Mouse (Mus musculus) kidney, adult 18-20 months (tissue): ENCODE results near the gene Helq.

Experiments used
- DNase-seq: peaks from one replicate; pipeline ENCODE4 v3.0.0; 2021

Helq gene

DNA sequence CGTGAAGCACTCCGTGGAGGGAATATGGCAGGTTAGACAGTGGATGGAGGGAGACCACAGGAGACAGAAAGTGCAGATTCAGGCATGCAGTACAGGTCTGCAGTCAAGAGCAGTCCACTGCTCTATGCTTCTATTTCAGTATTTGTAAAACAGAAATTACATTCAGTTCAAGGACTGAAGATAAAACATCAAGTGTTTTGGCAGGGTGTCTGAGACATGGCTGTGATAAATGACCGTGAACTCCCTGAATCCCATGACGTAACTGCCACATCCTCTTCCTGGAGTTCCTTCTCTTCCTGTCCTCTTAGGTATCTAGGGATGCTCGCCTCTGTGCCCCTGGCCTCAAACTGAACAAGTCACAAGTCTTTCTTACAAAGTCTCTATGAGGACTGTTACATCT, 21.5 kb downstream of the Helq start:
- no peak for DNase-seq

- DNase-seq = no peak
These were observed 22.5 kb downstream of the Helq start for GRCm38 (mm10) chr5:100775778-100776404.

DNA sequence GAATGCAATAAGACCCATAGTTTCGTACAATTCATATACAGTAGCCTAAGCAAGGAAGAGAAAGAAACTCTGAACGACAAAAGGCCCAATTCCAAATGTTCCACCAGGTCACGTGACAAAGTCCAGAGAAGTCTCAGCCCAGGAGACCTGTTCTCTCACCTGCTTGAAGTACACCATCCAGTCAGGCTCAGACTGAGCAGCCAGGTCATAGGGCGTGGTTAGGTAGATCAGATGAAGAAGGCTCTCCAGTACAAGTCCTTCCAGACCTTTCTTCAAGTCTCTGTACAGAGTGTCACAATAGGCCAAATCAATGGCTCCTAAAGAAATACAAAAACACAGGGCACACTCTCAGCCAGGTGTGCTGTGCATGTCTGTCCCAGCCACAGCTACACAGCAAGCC, 26.8 kb downstream of the Helq start:
- DNase-seq = no peak

DNA sequence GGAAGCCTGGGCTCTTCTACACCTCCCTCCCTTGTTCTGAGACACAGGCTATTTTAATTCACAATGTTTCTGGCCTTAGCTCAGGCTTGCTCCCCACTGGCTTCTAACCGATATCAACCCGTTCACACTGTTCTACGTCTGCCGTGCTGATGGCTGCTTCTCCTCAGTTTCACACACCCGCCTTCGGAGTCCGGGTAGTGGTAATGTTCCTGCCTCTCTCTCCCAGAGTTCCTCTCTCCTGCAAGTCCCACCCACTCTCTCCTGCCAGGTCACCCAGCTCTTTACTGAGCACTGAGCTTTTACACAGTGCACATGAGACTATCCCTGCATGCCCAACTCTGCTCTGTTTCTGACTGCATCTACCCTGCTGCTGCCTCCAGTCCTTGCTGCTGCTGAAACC, 32.4 kb downstream of the Helq start:
- no peak for DNase-seq

- no peak for DNase-seq
These were observed 36.7 kb downstream of the Helq start for GRCm38 (mm10) chr5:100761736-100762135.

DNA sequence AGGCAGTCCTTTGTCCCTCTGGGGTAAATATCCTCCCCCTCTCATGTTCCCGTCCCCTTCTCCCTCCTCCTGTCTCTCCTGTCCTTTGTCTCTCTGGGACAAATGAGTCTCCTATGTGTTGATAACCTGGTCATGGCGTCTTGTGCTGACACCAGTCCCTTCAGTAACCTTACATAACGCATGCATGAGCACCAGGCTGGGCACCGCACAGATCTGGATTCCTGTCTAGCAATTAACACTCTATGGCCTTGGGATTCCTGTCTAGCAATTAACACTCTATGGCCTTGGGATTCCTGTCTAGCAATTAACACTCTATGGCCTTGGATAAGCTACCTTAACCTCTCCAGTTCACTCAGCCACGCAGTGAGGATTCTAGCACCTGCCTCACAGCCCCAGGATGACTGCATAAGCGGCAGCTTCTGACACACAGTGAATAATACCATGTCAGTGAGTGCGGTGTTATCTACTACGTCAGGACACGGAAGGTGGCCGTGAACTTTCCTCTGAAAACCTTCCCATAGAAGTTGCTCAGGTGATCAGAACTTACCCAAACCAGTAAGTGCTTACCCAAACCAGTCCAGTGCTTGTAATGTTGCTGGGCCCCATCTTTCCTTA, 38.2 kb downstream of the Helq start:
- no peak for DNase-seq

- no peak for DNase-seq
These were observed 40.3 kb downstream of the Helq start for GRCm38 (mm10) chr5:100758121-100758520.

- DNase-seq = no peak
These were observed 45.0 kb downstream of the Helq start for GRCm38 (mm10) chr5:100753407-100753806.

- no peak for DNase-seq
These were observed 46.7 kb downstream of the Helq start for GRCm38 (mm10) chr5:100751655-100752054.

DNA sequence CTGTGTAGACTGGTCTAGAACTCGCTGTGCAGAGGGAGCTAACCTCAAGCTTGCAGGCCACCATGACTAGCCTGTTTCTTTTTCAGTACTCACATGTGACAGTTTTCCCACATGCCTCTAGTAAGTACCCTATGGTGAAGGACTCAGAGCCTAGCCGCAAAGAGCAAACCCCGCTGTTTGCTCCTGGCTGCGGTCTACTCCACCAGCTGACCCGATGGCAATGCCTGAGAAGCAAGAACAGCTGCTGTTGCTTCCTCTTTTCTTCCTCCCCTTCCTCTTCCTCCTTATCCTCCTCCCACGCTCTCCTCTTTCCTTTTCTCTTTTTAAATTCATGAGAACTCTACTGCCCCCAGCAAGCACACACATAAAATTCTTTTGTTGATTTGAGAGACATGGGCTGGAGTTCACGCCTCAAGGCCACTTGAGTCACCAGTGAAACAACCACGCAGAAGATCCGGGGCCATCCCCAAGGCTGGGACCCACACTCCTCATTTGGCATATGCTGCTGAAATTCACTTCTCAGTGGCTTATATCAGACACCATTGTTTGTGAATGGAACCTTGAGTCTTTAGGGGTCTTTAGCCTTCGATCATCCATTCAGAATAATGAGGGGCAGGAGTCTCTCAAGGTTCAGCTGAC, 47.7 kb downstream of the Helq start:
- DNase-seq = no peak

DNA sequence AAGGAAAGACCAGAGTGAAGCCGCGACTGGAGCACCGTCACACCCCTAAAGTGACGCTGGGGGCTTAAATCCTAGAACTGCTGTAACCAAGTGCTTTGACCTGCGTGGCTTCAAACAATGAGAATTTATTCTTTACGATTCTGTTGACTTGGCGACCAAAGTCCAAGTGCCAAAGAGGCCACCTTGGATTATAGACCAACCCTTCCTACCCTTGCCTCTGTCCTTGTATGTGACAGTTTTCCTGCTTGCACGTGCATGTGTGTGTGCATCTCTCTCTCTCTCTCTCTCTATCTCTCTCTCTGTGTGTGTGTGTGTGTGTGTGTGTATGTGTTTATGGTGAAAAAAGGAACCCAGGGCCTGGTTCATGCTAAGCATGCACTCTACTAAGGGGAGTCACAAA, 59.6 kb downstream of the Helq start:
- DNase-seq = no peak

DNA sequence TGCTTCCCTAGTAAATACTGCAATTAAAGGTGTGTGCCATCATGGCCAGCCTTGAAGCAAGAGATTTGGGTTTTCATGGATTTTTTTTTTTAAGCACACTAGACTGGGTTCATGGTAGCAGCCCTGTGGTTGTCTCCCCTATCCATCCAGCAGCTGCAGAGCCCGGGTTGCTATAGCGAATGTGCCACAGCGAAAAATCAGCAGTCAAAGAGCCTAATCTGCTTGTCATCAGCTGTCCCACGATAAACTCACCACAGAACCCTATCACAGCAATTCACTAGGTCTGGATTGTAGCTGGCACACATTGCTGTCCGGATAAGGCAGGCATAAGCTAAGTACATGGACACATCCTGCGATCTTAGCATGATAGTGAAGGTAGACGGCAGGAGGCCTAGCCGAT, 61.5 kb downstream of the Helq start:
- no peak for DNase-seq

DNA sequence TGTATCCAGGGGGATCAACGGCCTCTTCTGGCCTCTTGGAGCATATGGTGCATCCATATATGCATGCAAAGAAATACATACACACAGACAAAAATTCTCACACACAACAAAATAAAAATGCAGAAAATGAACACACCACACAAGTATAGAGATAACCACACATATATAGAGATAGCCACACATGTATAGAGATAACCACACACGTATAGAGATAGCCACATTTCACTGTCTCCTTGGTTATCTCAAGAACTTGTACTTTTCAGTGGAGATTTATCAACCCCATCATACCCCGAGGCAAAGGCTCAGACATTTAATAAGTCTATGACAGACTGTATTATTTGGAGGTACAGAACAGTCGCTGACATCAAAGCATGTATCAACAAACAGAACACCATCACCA, 63.9 kb downstream of the Helq start:
- no peak for DNase-seq

DNA sequence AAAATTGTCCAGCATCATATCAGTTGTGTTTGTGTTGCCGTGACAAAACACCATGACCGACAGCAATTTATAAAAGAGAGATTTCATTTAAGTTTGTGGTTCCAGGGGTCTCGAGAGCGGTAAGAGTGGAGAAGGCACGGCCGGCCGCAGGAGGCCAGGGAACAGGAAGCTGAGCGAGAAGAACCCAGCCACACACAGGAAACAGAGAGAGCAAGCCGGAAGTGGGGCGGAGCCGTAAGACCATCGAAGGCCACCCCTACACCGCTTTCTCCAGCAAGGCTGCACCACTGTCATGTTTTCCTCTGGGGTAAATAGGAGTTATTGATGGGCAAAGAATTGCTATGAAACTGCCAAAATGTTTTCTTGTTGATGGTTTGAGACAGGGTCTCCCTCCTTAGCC, 69.6 kb downstream of the Helq start:
- no peak for DNase-seq

DNA sequence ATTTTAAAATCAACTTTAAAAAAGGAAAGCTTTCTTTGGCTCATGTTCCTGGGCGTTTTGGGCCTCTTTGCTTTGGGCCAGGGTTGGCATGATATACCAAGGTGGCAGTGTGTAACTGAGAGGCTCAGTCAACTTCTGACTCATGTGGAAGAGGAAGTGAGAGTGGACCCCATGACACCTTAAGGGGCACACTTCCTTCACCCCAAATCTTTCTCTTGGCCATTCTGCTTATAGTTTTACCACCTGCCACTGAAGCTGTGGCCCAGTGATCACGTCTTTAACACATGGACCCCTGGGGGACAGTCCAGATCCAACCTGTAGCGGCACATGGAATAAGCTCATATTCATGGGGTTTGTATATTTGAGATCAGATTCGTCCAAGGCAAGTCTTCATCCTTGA, 72.4 kb downstream of the Helq start:
- DNase-seq = no peak

GRCm38 (mm10) chr5:100719235-100720088, 78.9 kb downstream of the Helq start, which contains the start of gene Hpse:
Gene Hpse, minus strand, starts transcription at chr5:100719716.
- DNase-seq = peak; percentile 20

- DNase-seq = no peak
These were observed 81.6 kb downstream of the Helq start for GRCm38 (mm10) chr5:100716762-100717161.
